Mouse (Mus musculus) erythroblast, embryonic 14.5 days (primary cell): ENCODE measurements around the gene Rpl38.

Source experiments
- GATA1 ChIP-seq: IDR thresholded peaks from 2 replicates; pipeline ENCODE4 v1.6.1; 2012; ENCODE audit warnings: low read length, inconsistent platforms, mixed read lengths
- TAL1 ChIP-seq: IDR thresholded peaks from 3 replicates; pipeline ENCODE4 v1.6.1; 2012; ENCODE audit warnings: low read length, inconsistent platforms, mixed read lengths

- TF ChIP-seq GATA1 (no peak), TAL1 (no peak)
Observed at GRCm38 (mm10) chr11:114691454-114692182, 23.3 kb downstream of the Rpl38 start.
